Mouse (Mus musculus) B cell, adult 2 months (primary cell): ENCODE data around the gene Rrp8.

Source experiments
- DNase-seq, 2 experiments: peaks; one replicate each; pipeline ENCODE4 v3.0.0; 2022

Rrp8 gene

GRCm38 (mm10) chr7:105690875-105691274 lies 46.3 kb downstream of the Rrp8 start:
- DNase-seq: no peak

DNA sequence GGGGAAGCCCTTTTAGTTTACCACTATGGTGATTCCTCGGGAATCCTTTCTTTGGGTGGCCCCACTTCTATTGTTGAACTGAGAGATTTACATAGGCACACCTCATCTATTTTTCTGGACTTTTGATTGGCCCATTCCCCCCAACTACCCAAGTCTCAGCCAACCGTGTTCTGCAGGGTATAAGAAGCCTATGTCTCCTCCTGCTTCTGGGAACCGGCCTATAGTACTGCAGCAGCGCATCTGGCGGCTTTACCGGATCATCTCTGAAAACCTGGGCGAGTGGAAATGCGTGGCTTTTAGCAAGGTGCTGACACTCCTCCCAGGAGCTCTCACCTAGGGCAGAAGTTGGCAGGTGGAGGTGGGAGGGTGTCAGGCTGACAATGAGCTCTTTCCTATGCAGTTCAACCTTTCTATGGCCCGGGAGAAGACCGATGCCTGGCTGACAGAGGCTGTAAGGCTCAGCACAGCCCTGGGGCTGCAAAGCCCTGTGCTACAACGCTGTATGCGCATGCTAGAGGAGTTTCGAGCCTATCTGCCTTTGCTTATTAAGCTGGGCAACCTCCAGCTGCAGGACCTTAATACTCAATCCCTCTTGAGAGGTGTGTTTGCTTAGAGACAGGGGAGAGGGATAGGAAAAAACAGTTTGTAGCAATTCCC lies 51.5 kb downstream of the Rrp8 start:
- no peak for DNase-seq
